Mouse (Mus musculus): ENCODE results near the gene Rpl13.

The Rpl13 gene

GRCm38 (mm10) chr8:123106531-123106930 lies 4.4 kb downstream of the Rpl13 start:
- no peak for DNase-seq (ENCODE audit: low spot score in 2 of 2)

GRCm38 (mm10) chr8:123108010-123108409 lies 5.9 kb downstream of the Rpl13 start:
- DNase-seq (ENCODE audit: low spot score in 2 of 2) = no peak

GRCm38 (mm10) chr8:123108953-123109352 lies 6.8 kb downstream of the Rpl13 start:
- DNase-seq (ENCODE audit: low spot score in 2 of 2) = no peak

GRCm38 (mm10) chr8:123110649-123111048 lies 8.5 kb downstream of the Rpl13 start:
- DNase-seq (ENCODE audit: low spot score in 2 of 2) = no peak

GRCm38 (mm10) chr8:123112892-123113291 lies 10.7 kb downstream of the Rpl13 start:
- no peak for DNase-seq (ENCODE audit: low spot score in 2 of 2)

- DNase-seq (ENCODE audit: low spot score in 2 of 2) = no peak
Measured at GRCm38 (mm10) chr8:123113908-123114469, 11.8 kb downstream of the Rpl13 start.

- no peak for DNase-seq (ENCODE audit: low spot score in 2 of 2)
Measured at GRCm38 (mm10) chr8:123114644-123115043, 12.5 kb downstream of the Rpl13 start.

- no peak for DNase-seq (ENCODE audit: low spot score in 2 of 2)
Measured at GRCm38 (mm10) chr8:123117127-123117731, 15.1 kb downstream of the Rpl13 start, which contains the start of gene Cpne7. Gene Cpne7 (plus strand): TSS chr8:123117374.

GRCm38 (mm10) chr8:123117744-123118143 lies 15.6 kb downstream of the Rpl13 start:
- DNase-seq (ENCODE audit: low spot score in 2 of 2) = no peak

- DNase-seq (ENCODE audit: low spot score in 2 of 2) = peak in 1 of 2 experiments; percentile 25
Measured at GRCm38 (mm10) chr8:123122059-123122458, 19.9 kb downstream of the Rpl13 start.

- DNase-seq (ENCODE audit: low spot score in 2 of 2) = no peak
Measured at GRCm38 (mm10) chr8:123122670-123123069, 20.5 kb downstream of the Rpl13 start.

- DNase-seq (ENCODE audit: low spot score in 2 of 2) = no peak
Measured at GRCm38 (mm10) chr8:123126193-123126816, 24.2 kb downstream of the Rpl13 start.

- DNase-seq (ENCODE audit: low spot score in 2 of 2) = no peak
Measured at GRCm38 (mm10) chr8:123131041-123131440, 28.9 kb downstream of the Rpl13 start.

- no peak for DNase-seq (ENCODE audit: low spot score in 2 of 2)
Measured at GRCm38 (mm10) chr8:123132953-123133352, 30.8 kb downstream of the Rpl13 start.

- DNase-seq (ENCODE audit: low spot score in 2 of 2) = no peak
Measured at GRCm38 (mm10) chr8:123134149-123134713, 32.1 kb downstream of the Rpl13 start.

GRCm38 (mm10) chr8:123135406-123135805 lies 33.3 kb downstream of the Rpl13 start:
- no peak for DNase-seq (ENCODE audit: low spot score in 2 of 2)

- no peak for DNase-seq (ENCODE audit: low spot score in 2 of 2)
Measured at GRCm38 (mm10) chr8:123135806-123136205, 33.7 kb downstream of the Rpl13 start.

- no peak for DNase-seq (ENCODE audit: low spot score in 2 of 2)
Measured at GRCm38 (mm10) chr8:123136287-123136686, 34.1 kb downstream of the Rpl13 start.

- DNase-seq (ENCODE audit: low spot score in 2 of 2) = peak; percentile 57 to 77
Measured at GRCm38 (mm10) chr8:123137645-123138077, 35.5 kb downstream of the Rpl13 start.

GRCm38 (mm10) chr8:123138741-123139140 lies 36.6 kb downstream of the Rpl13 start:
- no peak for DNase-seq (ENCODE audit: low spot score in 2 of 2)

- peak; percentile 58 to 66 for DNase-seq (ENCODE audit: low spot score in 2 of 2)
Measured at GRCm38 (mm10) chr8:123141741-123142462, 39.8 kb downstream of the Rpl13 start.

GRCm38 (mm10) chr8:123145279-123145678 lies 43.1 kb downstream of the Rpl13 start:
- no peak for DNase-seq (ENCODE audit: low spot score in 2 of 2)
